Mouse (Mus musculus) lung, postnatal 14 days (tissue): Measurements from ENCODE around the gene Helz2.
A peak's percentile ranks its signal among the peaks of the same experiment; 100 is the strongest.

Source experiments
- DNase-seq: peaks from one replicate; pipeline ENCODE4 v3.0.0; 2021

The Helz2 gene

DNA sequence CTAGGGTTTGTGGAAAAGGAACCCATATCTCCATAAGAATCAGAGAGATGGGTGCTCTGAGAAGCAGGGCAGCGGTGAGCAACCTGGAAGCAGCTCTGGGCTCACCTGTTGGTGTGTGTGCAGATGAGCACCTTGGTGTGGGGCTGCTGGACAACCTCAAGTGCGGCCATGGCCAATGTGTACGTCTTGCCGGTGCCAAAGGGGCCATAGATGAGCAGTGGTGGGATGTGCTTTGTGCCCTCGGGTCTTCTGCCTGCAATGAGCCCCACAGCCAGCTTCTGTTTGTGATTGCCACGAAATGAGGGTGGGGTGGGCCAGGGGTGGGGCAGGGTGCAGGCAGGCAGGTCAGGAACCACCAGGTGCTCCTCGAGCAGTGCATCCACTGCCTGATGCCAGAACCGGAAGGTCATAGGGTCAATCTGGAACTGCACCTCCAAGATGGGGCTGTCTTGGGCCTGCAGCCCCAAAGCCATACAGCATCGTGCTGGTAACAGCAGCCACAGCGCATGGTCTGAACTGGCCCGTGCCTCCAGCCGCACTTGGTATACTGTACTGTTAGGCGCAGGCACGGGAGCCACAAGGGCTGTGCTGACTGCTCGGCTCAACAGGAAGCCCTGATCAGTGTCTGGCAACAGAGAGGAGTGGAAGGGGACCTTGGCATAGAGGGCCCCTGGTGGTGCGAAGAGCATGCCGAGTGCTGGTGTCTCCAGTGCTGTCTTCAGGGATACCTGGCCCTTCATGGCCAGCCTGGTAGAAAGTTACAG is 4.4 kb downstream of the Helz2 start:
- DNase-seq, result no peak

GRCm38 (mm10) chr2:181235681-181236566 is 5.9 kb downstream of the Helz2 start:
- no peak for DNase-seq

DNA sequence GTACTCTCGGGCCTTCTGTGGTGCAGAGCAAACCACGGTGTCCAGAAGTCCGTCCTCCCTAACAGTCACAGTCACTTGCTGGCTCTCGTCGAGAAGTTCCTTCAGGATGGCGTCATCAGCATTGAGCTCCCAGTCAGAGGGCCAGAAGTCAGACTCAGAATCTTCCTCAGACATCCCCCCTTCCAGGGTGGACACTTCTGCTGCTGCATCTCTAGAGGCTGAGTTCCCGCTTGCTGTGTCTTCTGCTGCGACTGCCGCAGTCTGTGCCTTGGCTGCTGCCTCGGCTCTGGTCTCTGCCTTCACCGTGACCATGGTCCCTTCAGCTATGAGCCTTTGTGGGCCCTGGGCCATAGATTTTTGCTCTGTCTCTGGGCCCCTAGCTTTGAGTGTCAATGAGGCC is 7.1 kb downstream of the Helz2 start:
- no peak for DNase-seq

- no peak for DNase-seq
Observed at GRCm38 (mm10) chr2:181233443-181233842, 8.4 kb downstream of the Helz2 start.

DNA sequence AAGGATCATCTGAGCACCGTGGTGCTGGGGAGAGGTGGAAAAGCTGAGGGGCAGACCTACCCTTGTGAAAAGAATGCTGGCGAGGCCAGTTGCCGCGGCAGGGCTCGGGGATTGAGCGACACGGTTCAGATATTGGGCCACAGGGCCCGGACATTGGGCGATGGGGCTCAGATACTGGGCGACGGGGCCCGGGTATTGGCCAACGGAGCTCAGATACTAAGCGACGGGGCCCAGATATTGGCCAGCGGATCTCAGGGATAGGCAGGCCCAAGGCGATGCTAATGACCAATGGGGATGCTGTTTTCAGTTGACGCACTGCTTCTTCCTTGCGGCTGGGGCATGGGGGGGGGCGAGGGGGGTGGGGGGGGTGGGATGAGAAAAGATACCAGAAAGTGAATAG is 10.7 kb downstream of the Helz2 start:
- no peak for DNase-seq

DNA sequence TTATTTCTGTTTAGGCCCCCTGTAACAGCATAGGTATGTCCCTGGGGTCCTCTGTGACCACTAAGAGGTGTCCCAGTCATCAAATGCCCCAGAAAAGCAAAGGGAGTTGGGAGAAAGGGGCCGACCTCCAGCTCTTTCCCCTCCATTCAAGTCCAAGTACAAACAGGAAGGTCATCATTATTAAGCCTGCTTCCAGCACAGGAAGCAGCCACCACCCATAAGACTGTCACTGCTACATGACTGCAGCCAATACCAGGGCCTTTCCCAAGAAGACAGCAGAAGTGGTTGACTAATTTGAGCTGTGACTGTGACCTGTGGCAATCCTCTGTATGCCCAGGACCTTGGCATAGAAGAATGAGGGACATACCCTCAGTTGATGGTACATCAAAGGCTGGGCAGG is 13.5 kb downstream of the Helz2 start:
- peak; percentile 30 for DNase-seq

DNA sequence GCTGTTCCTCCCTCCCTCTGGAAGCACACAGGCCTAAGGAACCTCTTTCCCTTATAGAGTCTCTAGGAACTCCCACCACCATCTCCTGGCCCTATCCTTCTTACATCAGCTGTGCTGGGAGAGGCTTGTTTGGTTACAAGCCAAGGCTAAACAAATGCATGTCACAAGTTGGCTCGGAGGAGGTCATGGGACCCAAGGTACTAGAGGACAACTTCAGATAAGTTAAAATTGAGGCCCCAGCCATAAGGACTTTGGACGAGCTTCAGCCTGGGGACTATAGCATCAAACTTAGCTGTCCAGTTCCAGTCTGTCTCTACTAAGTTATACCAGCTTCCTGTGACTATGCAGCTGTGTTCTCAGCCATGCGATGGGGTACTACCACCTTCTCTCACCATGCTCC is 14.7 kb downstream of the Helz2 start:
- DNase-seq, result no peak

- no peak for DNase-seq
Observed at GRCm38 (mm10) chr2:181224994-181225393, 16.8 kb downstream of the Helz2 start.

DNA sequence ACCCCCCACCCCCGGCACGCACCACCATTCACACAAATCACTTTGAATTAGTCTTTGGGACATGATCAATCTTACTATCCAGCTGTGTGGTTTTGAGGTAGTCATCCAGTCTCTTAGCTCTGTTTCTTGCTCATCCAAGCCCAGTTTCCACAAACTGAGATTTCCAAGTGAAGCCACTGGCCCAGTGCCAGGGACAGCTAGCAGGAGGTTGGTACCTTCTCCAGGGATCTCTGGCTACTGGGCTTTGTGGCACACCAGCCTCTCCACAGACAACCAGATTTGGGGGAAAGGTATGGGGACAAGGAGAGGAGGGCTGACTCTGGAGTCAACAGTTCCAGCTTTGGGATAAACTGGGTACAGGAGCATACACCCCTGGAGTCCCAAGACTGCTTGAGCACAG is 21.5 kb downstream of the Helz2 start:
- peak; percentile 28 for DNase-seq

GRCm38 (mm10) chr2:181219538-181220216 is 22.1 kb downstream of the Helz2 start, which contains the start of gene Fndc11:
Gene Fndc11 (plus strand): TSS chr2:181220013.
- peak; percentile 85 for DNase-seq

GRCm38 (mm10) chr2:181218881-181219485 is 22.8 kb downstream of the Helz2 start:
- DNase-seq, result no peak

DNA sequence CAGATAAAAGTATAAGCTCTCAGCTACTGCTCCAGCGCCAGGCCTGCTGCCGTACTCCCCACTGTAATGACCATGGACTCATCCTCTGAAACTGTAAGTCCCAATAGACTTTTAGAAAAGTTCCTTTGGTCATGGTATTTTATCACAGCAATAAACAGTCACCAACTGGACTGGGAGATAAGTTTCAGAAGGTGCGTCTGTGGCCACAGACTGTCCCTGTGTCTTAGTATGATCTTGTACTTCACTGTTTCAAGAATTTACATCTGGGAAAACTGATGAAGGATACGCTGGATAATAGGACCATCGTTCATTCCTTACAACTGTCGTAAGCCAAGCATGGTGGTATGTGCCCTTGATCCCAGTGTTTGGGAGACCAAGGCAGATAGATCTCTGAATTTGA is 25.8 kb downstream of the Helz2 start:
- DNase-seq, result no peak

GRCm38 (mm10) chr2:181213021-181213445 is 28.8 kb downstream of the Helz2 start, which contains the start of gene Srms:
Gene Srms (minus strand): TSS chr2:181213185.
- peak; percentile 58 for DNase-seq

DNA sequence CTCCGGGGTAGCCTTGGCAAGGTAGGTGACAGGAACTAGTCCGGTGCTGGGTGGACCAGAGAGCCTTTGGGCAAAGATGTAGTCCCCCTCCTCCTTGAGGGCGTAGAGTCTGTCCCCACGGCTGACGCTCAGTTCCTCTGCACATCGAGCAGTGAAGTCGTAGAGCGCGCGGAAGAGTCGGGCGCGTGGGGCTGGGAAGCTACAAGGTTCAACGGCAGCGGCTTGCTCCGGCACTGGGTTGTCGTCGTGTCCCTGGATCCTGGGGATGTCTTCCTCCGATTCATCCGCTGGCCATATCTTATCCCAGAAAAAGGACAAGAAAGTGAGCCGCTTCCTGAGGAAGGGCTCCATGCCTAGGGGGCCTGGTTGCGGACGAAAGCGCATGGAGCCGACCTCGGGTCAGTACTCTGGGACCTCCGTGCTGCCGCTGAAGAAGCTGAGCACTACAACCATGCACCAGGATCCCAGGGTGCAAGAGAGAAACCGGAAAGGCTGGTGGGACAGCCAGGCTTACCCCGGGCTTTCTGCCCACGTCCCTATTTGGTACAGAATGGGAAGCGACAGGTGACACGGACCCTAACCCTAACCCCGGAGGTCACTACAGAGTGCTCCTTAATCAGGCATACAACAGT is 29.3 kb downstream of the Helz2 start:
- DNase-seq, result no peak

DNA sequence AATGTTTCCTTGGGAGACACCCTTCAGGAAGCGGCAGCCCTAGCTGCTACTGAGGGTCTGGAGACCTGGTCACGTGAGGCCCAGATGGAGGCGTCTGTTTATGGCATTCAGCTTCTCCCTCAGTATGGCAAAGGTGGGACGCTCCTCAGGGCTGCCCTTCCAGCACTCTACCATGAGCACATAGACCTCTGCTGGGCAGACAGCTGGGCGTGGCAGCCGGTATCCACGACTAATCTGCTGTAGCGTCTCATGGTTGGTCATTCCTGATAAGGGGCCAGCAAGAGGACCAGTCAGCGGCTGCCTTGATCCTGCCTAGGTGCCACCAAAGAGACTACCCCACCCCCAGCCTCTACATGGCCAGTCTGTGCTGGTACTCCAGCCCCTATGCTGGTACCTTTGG is 35.7 kb downstream of the Helz2 start:
- DNase-seq, result no peak

DNA sequence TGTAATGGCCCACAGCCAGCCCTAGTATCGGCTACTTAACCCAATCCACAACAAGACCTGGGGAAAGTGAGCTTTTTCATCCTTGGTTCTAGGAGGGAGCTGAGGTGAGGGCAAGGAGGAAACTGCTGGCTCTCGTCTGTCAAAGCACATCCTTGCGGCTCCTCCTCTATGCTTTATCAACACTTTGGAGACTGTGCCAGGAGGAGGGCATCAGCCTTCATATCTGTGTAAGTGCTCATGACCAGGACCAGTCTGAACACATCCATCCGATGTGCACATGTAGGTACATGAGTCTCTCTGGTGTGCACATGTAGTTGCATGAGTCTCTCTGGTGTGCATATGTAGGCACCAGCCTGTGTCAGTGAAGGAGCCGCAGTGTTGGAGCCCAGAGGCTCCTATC is 36.1 kb downstream of the Helz2 start:
- DNase-seq, result no peak

DNA sequence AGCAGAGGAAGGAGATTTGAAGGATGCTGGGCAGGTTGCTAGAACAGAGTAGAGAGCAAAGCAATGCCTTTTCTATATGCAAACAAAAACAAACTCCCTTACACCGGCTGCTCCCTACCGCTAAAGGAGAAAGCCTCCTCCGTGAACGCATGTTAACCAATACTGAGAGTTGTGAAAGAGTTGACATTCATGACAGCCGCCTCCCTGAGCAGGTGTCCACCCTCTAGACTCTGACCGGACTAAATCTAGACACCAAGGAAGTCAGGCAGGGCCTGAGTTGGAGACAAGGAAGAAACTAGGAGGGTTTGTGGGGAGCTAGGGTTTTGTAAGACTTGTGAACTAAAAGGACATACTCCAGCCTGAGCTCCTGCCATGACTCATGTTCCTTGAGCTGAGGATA is 38.9 kb downstream of the Helz2 start:
- DNase-seq, result no peak

DNA sequence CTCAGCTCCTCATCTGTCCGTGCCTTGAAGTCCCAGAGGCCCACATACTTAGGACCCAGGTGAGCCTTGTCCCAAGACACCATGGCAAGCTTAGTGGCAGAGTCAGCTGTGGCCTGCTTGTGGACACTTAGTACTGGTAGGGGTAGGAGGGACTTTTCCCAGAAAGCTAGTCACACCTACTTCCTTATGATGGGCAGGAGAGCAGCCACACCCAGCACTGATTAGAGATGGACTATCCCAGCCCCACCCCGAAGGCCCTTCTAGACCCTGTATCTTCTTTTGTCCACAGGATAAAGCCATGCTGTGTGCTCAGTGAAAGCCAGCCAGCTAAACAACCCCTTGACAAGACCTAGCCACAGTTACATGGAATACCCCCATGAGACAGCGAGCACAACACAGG is 39.4 kb downstream of the Helz2 start, which contains the start of gene Ptk6:
Gene Ptk6 (minus strand): TSS at position 368 of the 400 bp plus-strand sequence.
- no peak for DNase-seq

- no peak for DNase-seq
Observed at GRCm38 (mm10) chr2:181201606-181202005, 40.2 kb downstream of the Helz2 start.

- DNase-seq, result no peak
Observed at GRCm38 (mm10) chr2:181196628-181197300, 45.1 kb downstream of the Helz2 start.

- DNase-seq, result no peak
Observed at GRCm38 (mm10) chr2:181193044-181193443, 48.8 kb downstream of the Helz2 start.

DNA sequence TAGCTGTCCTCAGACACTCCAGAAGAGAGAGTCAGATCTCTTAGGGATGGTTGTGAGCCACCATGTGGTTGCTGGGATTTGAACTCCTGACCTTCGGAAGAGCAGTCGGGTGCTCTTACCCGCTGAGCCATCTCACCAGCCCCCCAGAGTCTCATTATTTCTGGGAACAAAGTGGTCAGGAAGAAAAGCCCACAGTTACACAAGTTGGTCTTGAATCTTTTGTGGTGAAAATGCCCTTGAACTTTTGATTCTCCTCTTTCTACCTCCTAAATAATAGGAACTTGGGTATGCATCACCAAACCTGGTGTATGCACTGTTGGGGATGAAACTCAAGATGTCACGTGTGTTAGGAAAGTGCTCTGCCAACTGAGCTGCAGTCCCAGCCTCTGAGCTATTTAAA is 49.9 kb downstream of the Helz2 start:
- no peak for DNase-seq
